Mouse (Mus musculus): ENCODE measurements around the gene Trpm1.

GRCm38 (mm10) chr7:64242424-64242823 lies 88.8 kb downstream of the Trpm1 start:
- TF ChIP-seq GATA1 (IDR thresholded peaks at IDR 0.05; ENCODE audit: low read length), result no peak
- TF ChIP-seq TAL1 (IDR thresholded peaks at IDR 0.05; ENCODE audit: low read length), result no peak
